Mouse (Mus musculus) urinary bladder, postnatal 14 days (tissue): ENCODE results near the gene Vars.
"Not testable (repeated sequence)": the region's sequence is repeated elsewhere in the genome, so short reads cannot be mapped to it uniquely, and the experiment has no call there.

Experiments used
- DNase-seq: peaks from one replicate; pipeline ENCODE4 v3.0.0; 2021; ENCODE audit warnings: low spot score

The Vars gene

DNA sequence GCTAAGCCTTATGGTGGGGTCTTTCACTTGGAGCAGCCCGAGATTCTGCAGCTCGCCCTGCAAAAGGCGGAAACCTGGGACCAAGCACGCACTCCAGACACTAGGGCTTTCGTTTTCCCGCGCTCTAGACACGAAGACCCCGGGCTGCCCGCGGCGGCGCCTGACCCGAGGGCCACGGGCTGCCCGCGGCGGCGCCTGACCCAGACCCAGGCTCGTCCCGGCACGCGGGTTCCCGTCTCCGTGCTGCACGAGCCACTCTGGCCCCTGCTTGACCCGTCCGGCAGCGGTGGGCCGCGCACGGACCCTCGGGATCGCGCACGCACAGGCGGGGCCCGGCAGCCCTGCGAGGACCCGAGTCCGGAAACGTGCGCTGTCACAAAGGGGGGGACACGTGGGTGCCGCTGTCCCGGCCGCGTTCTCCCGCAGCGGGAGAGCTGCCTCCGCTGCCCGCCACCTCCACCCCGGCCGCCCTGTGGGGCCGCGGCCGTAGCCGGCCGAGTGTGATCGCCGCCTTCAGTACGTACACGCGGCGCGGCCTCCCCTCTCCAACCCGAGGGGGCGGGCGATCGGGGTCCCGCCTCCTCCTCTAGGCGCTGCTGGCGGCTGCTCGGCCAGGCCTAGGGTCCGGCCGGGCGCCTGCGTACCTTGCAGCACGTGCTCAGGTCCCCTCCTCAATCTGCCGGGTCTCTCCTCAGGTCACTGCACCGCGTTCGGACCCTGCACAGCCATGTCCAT is at the start of gene Vars:
TSS of gene Vars (plus strand) at position 271 of the 735 bp plus-strand sequence.
- DNase-seq = peak; percentile 85

DNA sequence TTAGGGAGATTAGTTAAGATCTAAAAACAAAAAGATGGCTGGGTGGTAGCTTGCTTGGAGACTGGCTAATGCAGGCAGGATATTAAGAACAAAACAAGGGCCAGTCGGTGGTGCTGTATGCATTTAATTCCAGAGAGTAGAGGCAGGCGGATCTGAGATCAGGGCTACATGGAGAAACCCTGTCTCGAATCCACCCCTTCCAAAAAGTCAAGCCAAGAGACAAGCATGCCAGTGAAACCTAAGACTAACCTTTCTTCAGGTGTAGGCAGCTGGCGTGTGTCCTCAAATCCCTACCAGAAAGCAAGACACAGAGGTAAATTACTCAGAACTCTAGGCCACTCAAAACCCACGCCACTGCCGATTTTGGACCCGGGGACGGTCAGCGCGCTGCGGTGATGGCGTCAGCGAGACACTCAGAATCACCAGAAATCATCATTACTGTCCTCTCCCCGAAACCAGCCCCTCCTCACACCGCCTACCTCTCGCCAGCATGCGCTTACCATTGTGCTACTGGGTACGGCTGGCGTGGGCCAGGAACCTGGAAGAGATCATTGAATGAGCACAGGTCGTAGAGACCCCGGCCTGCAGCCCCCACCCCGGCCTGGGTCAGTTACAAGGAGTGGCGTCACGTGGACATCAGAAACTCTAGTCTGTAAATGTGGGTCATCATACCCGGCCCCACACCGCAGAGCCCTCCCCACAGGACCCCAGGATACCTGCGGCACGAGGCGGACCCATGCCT is 49.0 kb upstream of the Vars start:
- DNase-seq = no peak

DNA sequence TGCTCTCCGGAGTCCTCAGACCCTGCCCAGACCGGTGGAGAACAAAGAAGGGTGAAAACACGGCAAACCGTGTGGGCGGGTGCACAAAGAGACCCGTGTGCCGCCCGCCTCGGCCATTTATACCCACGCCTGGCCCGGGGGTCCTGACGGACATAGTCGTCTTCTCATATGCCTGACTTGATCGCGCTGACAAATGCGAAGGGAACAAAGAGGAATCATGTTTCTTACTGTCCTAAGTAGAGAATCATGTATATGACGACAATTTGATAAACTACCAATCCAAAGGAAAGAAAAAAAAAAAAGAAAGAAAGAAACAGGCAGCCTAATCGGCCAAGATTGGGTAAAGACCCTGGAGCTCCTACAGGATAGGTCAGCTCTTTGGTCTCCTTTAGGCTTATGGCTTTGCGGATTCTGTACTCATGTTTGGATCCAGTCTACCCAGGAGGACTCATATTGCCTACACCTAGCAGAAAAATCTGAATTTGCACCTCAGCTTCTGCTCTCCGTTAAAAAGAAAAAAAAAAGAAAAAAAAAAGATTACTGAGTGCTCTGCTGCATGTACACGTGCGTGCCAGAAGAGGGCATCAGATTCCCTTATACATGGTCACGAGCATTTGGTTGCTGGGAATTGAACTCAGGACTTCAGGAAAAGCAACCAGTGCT is 48.3 kb upstream of the Vars start:
- peak; percentile 84 for DNase-seq

DNA sequence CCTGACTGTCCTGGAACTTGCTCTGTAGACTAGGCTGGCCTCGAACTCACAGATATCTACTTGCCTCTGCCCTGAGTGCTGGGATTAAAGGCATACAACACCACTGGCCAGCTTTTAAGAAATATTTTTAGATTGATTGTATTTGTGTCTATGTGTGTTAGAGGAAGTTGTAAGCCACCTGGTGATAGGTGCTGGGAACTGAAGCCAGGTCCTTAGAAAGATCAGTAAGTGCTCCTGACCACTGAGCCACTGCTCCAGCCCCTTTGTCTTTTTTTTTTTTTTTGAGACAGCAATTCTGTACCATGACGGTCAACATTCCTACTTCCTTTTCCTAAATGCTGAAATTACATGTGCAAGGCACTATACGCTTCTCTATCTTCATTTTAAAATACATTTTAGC is 47.5 kb upstream of the Vars start:
- no peak for DNase-seq

DNA sequence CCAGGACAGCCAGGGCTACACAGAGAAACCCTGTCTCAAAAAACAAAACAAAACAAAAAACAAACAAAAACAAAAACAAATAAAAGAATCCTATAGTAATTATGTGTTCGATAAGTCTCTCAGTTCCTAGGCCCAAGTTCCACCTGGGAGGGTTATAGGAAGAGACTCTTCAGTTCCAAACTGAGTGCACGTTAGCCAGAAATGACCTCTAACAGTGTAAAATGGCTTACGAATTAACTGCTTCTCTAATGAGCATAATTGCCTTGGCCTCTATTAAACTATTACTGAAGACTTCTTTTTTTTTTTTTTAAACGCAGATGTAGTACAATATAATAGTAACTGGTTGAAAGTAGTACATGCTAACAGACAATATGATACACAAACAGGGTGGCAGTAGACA is 46.9 kb upstream of the Vars start:
- DNase-seq = no peak

DNA sequence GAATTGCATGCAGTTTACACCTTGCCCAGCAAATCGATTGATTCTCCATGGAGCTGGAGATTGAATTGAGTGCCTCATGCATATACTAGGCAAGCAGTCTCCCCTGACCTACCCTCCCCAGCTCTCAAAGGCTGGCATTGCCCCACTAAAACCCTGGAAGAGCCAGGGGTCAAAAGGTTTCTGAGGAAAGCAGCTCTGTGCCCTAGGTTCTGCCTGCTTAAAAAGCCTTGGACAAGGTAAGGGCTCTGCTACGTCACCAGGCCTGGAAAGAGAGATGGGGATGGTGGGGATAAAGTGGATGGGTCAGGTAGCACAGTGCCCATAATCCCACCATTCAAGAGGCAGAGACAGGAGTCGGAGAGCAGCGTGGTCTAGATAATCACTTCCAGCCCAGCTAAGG is 46.0 kb upstream of the Vars start:
- no peak for DNase-seq

DNA sequence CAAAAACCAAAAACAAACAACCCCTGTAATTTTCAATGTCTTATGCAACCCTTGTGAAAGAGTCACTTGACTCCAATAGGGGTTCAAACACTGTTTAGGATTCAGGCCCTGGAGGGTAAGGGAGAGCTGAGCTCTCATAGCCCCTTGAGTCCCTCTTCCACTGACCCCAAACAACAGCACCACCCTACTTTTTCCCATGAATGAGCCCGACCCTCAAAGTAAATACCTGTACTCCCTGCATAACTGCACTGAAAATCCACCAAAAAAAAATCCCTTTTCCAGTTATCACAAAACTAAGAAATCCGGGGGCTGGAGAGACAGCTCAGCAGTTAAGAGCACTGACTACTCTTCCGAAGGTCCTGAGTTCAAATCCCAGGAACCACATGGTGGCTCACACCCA is 44.9 kb upstream of the Vars start:
- DNase-seq = no peak

DNA sequence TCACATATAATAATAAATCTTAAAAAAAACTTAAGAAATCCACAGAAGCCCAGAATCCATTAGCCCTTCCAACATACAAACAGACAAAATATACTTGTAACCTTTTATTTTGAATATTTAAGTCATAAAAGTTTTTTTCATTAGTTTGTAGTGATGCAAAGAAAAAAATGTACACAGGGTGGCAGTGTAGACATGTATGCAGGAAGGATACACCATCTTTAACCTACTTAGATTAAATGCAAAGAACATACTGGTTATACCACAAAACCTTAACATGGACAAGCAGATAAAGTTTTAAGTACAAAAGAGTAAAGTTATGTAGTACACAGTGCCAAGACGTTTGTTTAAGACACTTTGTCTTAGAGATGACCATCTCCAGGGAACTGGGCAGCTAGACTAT is 44.4 kb upstream of the Vars start:
- DNase-seq = no peak

DNA sequence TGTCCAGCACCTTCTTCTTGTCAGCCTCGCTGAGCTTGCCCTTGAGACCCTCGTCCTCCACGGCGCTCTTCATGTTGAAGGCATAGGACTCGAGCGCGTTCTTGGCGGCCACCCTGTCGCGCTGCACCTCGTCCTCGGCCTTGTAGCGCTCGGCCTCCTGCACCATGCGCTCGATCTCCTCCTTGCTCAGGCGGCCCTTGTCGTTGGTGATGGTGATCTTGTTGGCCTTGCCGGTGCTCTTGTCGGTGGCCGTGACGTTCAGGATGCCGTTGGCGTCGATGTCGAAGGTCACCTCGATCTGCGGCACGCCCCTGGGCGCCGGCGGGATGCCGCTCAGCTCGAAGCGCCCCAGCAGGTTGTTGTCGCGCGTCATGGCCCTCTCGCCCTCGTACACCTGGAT is 43.5 kb upstream of the Vars start:
- DNase-seq = not testable (repeated sequence)

DNA sequence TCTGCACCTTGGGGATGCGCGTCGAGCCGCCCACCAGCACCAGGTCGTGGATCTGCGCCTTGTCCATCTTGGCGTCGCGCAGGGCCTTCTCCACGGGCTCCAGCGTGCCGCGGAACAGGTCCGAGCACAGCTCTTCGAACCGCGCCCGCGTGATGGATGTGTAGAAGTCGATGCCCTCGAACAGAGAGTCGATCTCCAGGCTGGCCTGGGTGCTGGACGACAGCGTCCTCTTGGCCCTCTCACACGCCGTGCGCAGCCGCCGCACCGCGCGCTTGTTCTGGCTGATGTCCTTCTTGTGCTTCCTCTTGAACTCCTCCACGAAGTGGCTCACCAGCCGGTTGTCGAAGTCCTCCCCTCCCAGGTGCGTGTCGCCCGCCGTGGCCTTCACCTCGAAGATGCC is 42.8 kb upstream of the Vars start:
- DNase-seq = not testable (repeated sequence)

DNA sequence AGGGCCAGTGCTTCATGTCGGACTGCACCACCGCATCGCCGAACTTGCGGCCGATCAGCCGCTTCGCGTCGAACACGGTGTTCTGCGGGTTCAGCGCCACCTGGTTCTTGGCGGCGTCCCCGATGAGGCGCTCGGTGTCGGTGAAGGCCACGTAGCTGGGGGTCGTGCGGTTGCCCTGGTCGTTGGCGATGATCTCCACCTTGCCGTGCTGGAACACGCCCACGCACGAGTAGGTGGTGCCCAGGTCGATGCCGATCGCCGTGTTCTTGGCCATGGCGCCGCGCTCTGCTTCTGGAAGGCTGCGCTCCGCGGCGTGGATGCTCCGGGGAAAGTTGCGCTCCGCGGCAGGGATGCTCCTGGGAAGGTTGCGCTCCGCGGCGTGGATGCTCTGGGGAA is 42.1 kb upstream of the Vars start:
- DNase-seq = not testable (repeated sequence)

DNA sequence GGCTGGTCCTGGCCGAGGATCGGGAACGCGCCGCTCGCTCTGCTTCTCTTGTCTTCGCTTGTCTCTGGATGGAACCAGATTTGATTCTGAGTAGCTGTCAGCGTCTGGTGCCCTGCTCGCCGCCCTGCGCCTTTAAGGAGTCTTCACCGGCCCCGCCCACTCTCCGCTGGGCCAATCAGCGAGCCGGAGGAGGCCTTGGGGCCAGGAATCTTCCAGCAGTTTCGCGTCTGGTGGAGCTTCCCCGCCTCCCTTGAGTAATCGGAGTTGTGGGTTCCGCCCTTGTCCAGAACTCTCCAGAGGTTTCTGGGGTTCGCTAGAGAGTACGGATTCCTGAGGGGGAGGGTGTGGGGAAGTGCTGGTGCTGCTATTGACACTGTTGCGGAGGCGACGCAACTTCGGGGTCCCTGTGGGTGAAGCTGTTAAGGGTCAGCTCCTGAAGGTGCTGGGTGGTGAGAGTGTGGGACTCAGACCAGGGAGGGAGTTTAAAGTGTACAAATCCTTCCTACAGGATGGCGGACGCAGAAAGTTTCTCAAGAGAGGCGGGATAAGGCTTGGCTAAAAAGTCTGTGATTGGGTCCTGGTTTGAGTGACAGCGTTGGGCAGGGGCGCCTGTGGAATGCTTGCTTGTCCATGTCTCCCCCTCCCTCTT is 41.5 kb upstream of the Vars start, which contains the start of gene Hspa1b:
TSS of gene Hspa1b (minus strand) at position 109 of the 649 bp plus-strand sequence.
- peak; percentile 85 for DNase-seq

DNA sequence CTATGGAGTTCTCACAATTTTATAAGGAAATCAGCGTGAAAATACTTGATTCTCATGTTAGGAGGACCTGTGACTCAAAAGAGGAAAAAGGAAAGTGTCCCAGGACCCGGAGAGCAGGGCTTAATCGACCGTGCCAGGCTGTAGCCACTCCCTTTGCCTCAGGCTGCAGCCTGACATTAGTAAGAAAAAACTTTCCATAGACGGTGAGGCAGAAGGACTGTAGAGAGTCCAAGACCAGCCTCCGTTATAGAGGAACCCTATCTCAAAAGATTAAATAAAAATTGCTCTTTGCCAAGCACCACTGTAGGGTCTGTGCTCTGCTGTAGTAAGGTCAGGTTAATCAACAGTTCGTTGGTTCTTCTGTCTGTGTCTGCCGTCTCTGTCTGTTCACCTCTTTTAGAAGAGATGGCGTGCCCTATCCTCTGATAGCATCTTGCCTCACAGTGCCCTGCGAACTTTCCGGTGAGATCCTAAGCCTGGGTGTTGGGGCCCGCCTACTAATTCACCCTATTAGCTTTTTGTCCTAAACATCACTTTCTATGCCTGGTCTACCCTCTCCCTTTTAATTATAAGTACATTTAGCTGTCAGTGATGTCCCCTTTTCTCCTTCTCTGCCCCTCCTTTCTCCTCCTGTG is 40.8 kb upstream of the Vars start:
- DNase-seq = peak; percentile 68

DNA sequence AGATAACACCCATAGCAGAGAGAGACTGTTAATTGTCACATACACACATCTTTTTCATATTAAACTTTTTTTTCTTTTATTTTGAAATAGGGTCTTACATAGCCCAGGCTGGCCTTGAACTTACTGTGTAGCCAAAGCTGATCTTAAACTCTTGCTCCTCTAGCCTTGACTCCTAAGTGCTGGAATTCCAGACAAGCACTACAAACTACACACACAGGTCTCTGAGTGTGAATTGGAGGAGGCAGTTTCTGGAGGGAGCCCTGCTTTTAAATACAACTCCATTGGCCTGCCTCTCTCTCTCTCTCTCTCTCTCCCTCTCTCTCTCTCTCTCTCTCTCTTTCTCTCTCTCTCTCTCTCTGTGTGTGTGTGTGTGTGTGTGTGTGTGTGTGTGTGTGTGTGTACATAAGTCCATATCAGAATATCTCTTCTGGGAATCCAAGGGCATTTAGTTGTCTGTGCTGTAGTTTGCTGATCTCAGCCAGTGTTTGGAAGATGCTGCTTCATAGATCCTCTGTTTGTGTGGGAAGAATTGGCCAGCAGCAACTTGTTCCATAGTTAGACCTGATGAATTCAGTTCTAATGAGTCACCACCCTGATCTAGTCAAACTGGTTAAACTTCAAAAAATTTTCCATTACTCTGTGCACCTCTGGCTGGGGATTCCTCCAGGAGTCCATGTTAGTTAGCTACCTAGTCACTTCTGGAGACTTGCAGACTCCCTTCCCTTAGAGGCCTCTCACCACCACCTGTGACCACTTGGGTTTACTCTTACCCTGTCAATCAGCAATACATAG is 39.9 kb upstream of the Vars start:
- DNase-seq = peak; percentile 58

DNA sequence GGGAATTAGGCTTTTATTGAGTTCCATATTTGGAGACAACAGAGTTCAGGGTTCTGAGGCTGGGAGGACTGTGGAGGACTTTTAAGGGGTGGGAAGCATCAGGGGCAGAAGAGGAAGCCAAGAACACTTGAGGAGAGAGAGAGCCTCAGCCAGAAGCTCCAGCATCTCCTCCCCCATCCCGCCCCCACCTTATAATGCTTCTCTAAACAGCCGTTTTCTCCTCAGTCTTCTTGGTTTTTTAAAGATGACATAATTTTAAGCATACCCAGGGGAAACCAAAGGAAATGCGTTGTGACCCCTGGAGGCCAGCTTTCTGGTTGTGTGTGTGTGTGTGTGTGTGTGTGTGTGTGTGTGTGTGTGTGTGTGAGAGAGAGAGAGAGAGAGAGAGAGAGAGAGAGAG is 38.7 kb upstream of the Vars start:
- DNase-seq = no peak

DNA sequence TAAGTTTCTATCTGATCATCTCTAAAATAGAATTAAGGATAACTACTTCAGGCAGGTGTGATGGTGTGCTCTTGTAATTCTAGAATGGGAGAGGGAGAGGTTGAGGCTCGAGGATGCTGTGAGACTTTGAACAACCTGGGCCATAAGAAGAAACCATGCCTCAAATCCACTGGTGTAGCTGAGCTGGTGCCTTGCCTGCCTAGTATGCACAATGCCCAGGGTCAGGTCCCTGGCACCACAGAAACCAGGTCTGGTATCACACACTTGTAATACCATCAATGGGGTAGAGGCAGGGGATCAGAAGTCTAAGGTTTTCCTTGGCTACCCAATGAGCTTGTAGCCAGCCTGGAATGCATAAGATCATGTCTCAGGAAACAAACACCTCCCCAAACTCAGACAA is 37.9 kb upstream of the Vars start:
- no peak for DNase-seq

DNA sequence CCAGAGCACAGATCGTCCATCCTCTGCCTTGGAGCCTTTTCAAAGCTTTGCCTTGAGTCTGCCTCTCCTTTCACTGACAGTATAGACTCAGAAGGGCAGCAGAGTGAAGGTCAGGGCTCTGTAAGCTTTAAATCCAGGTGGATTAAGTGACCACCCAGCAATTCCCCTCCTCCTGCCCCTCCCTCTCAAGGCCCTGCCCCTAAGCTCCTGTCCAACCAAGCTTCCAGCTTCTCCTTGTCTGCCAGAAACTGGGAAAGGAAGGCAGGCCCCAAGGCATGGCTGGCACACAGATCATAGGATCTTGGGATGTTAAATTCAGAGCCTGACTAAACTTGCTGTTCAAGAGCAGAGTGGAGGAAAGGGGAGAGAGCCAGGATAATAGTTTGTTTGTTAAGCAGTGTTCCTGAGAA is 36.1 kb upstream of the Vars start:
- peak; percentile 56 for DNase-seq

DNA sequence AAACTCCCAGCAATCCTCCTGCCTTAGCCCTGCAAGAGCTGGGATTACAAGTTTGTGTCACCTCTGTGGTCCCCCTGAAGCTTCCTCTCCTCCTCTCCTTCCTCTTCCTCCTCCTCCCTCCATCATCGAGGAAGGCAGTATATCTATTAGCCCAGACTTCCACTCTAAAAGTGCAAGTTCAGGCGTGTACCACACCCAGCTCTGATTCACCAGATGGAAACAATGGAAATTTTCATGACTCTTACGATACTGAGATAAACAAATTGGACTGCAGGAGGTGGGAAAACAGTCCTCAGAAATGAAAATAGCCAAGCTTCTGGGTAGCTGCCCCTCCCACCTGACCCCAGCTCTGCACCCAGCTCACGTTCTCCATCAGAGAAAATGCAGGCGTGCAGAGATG is 35.2 kb upstream of the Vars start:
- no peak for DNase-seq

DNA sequence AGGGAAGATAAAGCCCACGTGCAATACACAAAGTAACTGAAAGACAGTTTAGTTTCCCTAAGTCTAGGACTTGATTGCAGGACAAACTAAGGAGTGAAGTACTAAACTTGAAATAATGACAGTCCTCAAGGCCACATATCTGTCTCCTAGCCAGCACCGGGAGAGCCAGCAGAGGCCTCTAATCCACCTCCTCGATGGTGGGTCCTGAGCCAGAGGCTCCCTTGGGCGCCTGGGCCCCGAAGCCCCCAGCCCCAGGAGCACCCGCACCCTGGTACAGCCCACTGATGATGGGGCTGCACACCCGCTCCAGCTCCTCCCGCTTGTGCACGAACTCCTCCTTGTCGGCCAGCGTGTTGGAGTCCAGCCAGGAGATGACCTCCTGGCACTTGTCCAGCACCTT is 31.0 kb upstream of the Vars start, which contains the start of gene Gm20481:
TSS of gene Gm20481 (plus strand) at position 91 of the 400 bp plus-strand sequence.
- DNase-seq = not testable (repeated sequence)

DNA sequence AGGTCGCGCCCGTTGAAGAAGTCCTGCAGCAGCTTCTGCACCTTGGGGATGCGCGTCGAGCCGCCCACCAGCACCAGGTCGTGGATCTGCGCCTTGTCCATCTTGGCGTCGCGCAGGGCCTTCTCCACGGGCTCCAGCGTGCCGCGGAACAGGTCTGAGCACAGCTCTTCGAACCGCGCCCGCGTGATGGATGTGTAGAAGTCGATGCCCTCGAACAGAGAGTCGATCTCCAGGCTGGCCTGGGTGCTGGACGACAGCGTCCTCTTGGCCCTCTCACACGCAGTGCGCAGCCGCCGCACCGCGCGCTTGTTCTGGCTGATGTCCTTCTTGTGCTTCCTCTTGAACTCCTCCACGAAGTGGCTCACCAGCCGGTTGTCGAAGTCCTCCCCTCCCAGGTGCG is 29.9 kb upstream of the Vars start:
- not testable (repeated sequence) for DNase-seq

DNA sequence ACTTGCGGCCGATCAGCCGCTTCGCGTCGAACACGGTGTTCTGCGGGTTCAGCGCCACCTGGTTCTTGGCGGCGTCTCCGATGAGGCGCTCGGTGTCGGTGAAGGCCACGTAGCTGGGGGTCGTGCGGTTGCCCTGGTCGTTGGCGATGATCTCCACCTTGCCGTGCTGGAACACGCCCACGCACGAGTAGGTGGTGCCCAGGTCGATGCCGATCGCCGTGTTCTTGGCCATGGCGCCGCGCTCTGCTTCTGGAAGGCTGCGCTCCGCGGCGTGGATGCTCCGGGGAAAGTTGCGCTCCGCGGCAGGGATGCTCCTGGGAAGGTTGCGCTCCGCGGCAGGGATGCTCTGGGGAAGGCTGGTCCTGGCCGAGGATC is 29.1 kb upstream of the Vars start:
- not testable (repeated sequence) for DNase-seq
